Mouse (Mus musculus): Measurements from ENCODE around the gene Tnfaip3. TPM values are rescaled to one million over a fixed set of nuclear protein-coding genes. Genes with fewer than 3 reads are reported as not detected.

Gene Tnfaip3
- 1,206 TPM for polyA plus RNA-seq (2017; shearing (Covaris generic))

GRCm38 (mm10) chr10:19015257-19015862, at the start of gene Tnfaip3:
Gene Tnfaip3, minus strand, starts transcription at chr10:19015657.

Other genes starting within 250 kb of the Tnfaip3 start
- not detected for gene Gm4922, start 228.9 kb downstream of the Tnfaip3 start, polyA plus RNA-seq (2017; shearing (Covaris generic))
- gene Perp, start 170.6 kb downstream of the Tnfaip3 start, polyA plus RNA-seq (2017; shearing (Covaris generic)), result 0.35 TPM

Data from naive thymus-derived CD4-positive, alpha-beta T cell, adult 5 months (primary cell).